Mouse (Mus musculus) lung, adult 2 months (tissue): ENCODE data around the gene Plac1.

Experiments used
- CTCF ChIP-seq: fragments of 200-500 bp; IDR thresholded peaks from 2 replicates; pipeline ENCODE4 v1.5.1; 2011; ENCODE audit warnings: mild to moderate bottlenecking, low read length, control low read depth; ENCODE audit not compliant: insufficient read depth
- POLR2A ChIP-seq: fragments of 200-500 bp; IDR thresholded peaks from 2 replicates; pipeline ENCODE4 v1.6.1; 2011; ENCODE audit warnings: low read depth, mild to moderate bottlenecking, control low read depth, low read length, borderline replicate concordance; ENCODE audit errors: extremely low read depth

- TF ChIP-seq CTCF = no peak
- TF ChIP-seq POLR2A = no peak
Observed at GRCm38 (mm10) chrX:53166901-53167525, 72.9 kb downstream of the Plac1 start.
